Comparison of ENCODE assay signal across 24 mouse cellular contexts in genomic region chr4:5294030-5294429, GRCm38 (mm10).
DNase-seq lines count a peak whose midpoint lies in the region; ATAC-seq and TF ChIP-seq lines count a peak whose summit lies in the region.
"Had no signal": no experiment of that assay in that cellular context is flagged by ENCODE, and none has a peak within 500 bp of the region (broad histone marks: within the 10 kb centered on the region; RNA-seq: fewer than 3 reads in every experiment).

No protein-coding gene starts in this region.

- no peaks in the 10 kb centered on the region for H3K4me1 ChIP-seq in hindbrain, postnatal 0 days (ENCODE audit: insufficient read depth, low read length)
- no peaks in the 10 kb centered on the region for H3K4me1 ChIP-seq in hindbrain, embryonic 11.5 days (replicated peaks; ENCODE audit: control insufficient read depth, insufficient read depth, low read length)
- H3K4me1 ChIP-seq in lung, embryonic 14.5 days (ENCODE audit: insufficient read depth), result no peaks in the 10 kb centered on the region
- H3K4me1 ChIP-seq in cortical plate, adult 2 months (ENCODE audit: control insufficient read depth, insufficient read depth, low read length), result no peaks in the 10 kb centered on the region
- H3K4me1 ChIP-seq: forebrain, embryonic 13.5 days; heart, embryonic 15.5 days; hindbrain, embryonic 12.5 days; limb, embryonic 13.5 days had no signal

- WGBS in hindbrain, postnatal 0 days, result 88% methylated on average over 1 of the region's 1 CpGs
- WGBS in hindbrain, embryonic 11.5 days, result 100% methylated on average over 1 of the region's 1 CpGs
- 88% methylated on average over 1 of the region's 1 CpGs for WGBS in lung, embryonic 14.5 days

- H3K9ac ChIP-seq in hindbrain, postnatal 0 days (replicated peaks; ENCODE audit: low read length), result no peak overlapping the region
- no peak overlapping the region for H3K9ac ChIP-seq in hindbrain, embryonic 11.5 days (ENCODE audit: low read depth, low read length)
- no peak overlapping the region for H3K9ac ChIP-seq in lung, embryonic 14.5 days
- H3K9ac ChIP-seq: forebrain, embryonic 13.5 days; heart, embryonic 15.5 days; hindbrain, embryonic 12.5 days; limb, embryonic 13.5 days had no signal

- no peak for ATAC-seq in hindbrain, postnatal 0 days
- no peak for ATAC-seq in hindbrain, embryonic 11.5 days (ENCODE audit: low FRiP score)
- no peak for ATAC-seq in lung, embryonic 14.5 days (ENCODE audit: insufficient read depth)
- ATAC-seq: activated CD4-positive, CD25-positive, alpha-beta regulatory T cell, adult 4 months; forebrain, embryonic 13.5 days had no signal

- TF ChIP-seq CTCF in hindbrain, postnatal 0 days (IDR thresholded peaks at IDR 0.05; ENCODE audit: low read depth), result 0 out of 2 replicates have a peak, but pooled peaks have one; percentile 15
- TF ChIP-seq CTCF in lung, embryonic 14.5 days (IDR thresholded peaks at IDR 0.05; ENCODE audit: low read depth), result 0 out of 2 replicates have a peak, but pooled peaks have one; percentile 18
- TF ChIP-seq CTCF in cortical plate, adult 2 months (IDR thresholded peaks at IDR 0.05; ENCODE audit: extremely low read depth, insufficient read depth, low read length), result peak; percentile 7; the same call in 1 of the 2 replicates

- H3K9me3 ChIP-seq in hindbrain, postnatal 0 days (ENCODE audit: low read length), result no peaks in the 10 kb centered on the region
- no peaks in the 10 kb centered on the region for H3K9me3 ChIP-seq in hindbrain, embryonic 11.5 days (ENCODE audit: control insufficient read depth, low read length)
- H3K9me3 ChIP-seq in lung, embryonic 14.5 days (ENCODE audit: low read depth, low read length), result no peaks in the 10 kb centered on the region
- H3K9me3 ChIP-seq: heart, embryonic 15.5 days; hindbrain, embryonic 12.5 days; limb, embryonic 13.5 days had no signal

- H3K36me3 ChIP-seq in hindbrain, postnatal 0 days (ENCODE audit: insufficient read depth, low read length), result no peaks in the 10 kb centered on the region
- H3K36me3 ChIP-seq in hindbrain, embryonic 11.5 days (ENCODE audit: control insufficient read depth, insufficient read depth, low read length), result no peaks in the 10 kb centered on the region
- no peaks in the 10 kb centered on the region for H3K36me3 ChIP-seq in lung, embryonic 14.5 days (ENCODE audit: insufficient read depth)
- H3K36me3 ChIP-seq: heart, embryonic 15.5 days; hindbrain, embryonic 12.5 days; limb, embryonic 13.5 days had no signal

- no peak overlapping the region for H3K27ac ChIP-seq in hindbrain, postnatal 0 days
- H3K27ac ChIP-seq in hindbrain, embryonic 11.5 days (ENCODE audit: low read depth, low read length), result no peak overlapping the region
- no peak overlapping the region for H3K27ac ChIP-seq in lung, embryonic 14.5 days (ENCODE audit: low read depth)
- no peak overlapping the region for H3K27ac ChIP-seq in cortical plate, adult 2 months (ENCODE audit: insufficient read depth, low read length)
- H3K27ac ChIP-seq: forebrain, embryonic 13.5 days; heart, embryonic 15.5 days; hindbrain, embryonic 12.5 days; limb, embryonic 13.5 days had no signal

- no peak overlapping the region for H3K4me3 ChIP-seq in hindbrain, postnatal 0 days (ENCODE audit: low read length)
- H3K4me3 ChIP-seq in hindbrain, embryonic 11.5 days (ENCODE audit: low read depth, low read length), result no peak overlapping the region
- no peak overlapping the region for H3K4me3 ChIP-seq in lung, embryonic 14.5 days (ENCODE audit: low read depth, low read length)
- no peak overlapping the region for H3K4me3 ChIP-seq in cortical plate, adult 2 months (ENCODE audit: insufficient read depth, low read length)
- H3K4me3 ChIP-seq: forebrain, embryonic 13.5 days; heart, embryonic 15.5 days; hindbrain, embryonic 12.5 days; limb, embryonic 13.5 days had no signal

- H3K27me3 ChIP-seq in hindbrain, postnatal 0 days (ENCODE audit: insufficient read depth, low read length), result no peaks in the 10 kb centered on the region
- H3K27me3 ChIP-seq in hindbrain, embryonic 11.5 days (ENCODE audit: control insufficient read depth, insufficient read depth, low read length), result no peaks in the 10 kb centered on the region
- no peaks in the 10 kb centered on the region for H3K27me3 ChIP-seq in lung, embryonic 14.5 days (ENCODE audit: insufficient read depth, low read length)
- H3K27me3 ChIP-seq: forebrain, embryonic 13.5 days; heart, embryonic 15.5 days; hindbrain, embryonic 12.5 days; limb, embryonic 13.5 days had no signal

- H3K4me2 ChIP-seq in hindbrain, postnatal 0 days (ENCODE audit: low read depth, low read length), result no peak overlapping the region
- H3K4me2 ChIP-seq in hindbrain, embryonic 11.5 days (replicated peaks; ENCODE audit: low read depth, low read length), result no peak overlapping the region
- no peak overlapping the region for H3K4me2 ChIP-seq in lung, embryonic 14.5 days
- H3K4me2 ChIP-seq: forebrain, embryonic 13.5 days; heart, embryonic 15.5 days; hindbrain, embryonic 12.5 days; limb, embryonic 13.5 days; liver, embryonic 11.5 days had no signal

- no peak for TF ChIP-seq POLR2A in cortical plate, adult 2 months (IDR thresholded peaks at IDR 0.05; ENCODE audit: extremely low read depth, insufficient read depth, low read length)

- peak; percentile 14 to 16 for DNase-seq in cerebellum, postnatal 10 days
- DNase-seq in cerebellum, adult 11 months, result no peak
- peak; percentile 3 for DNase-seq in hindbrain, postnatal 0 days (ENCODE audit: low spot score)
- DNase-seq in hindbrain, embryonic 11.5 days (ENCODE audit: low spot score), result no peak
- DNase-seq in lung, embryonic 14.5 days, result no peak
- no peak for DNase-seq in lung, postnatal 10 days
- no peak for DNase-seq in layer of hippocampus, postnatal 36 days
- DNase-seq: adrenal gland, adult 8-10 months; cerebellum, adult 11-12 months; cerebellum, adult 9-11 months; kidney, adult 11 months; kidney, postnatal 36 days; lung, postnatal 14 days; midbrain, embryonic 14.5 days; retina, postnatal 1 day; right cerebral cortex, postnatal 14 days; thymus, postnatal 25 days had no signal

Comparison
In these comparisons a context has a peak if more than half of its experiments do, and no peak if none do; other contexts are left out.
1. DNase-seq: peak in cerebellum, postnatal 10 days (2 of 2) and hindbrain, postnatal 0 days (single experiment); none in cerebellum, adult 11 months (single experiment), hindbrain, embryonic 11.5 days (single experiment), lung, embryonic 14.5 days (single experiment), lung, postnatal 10 days (single experiment) and layer of hippocampus, postnatal 36 days (0 of 2).
2. Peak in every context shown above with its lines, with median percentiles within 50 percentile points of each other: CTCF ChIP-seq.